Mouse (Mus musculus) layer of hippocampus, postnatal 36 days (tissue): ENCODE measurements around the gene Rxylt1. TPM values are rescaled to one million over a fixed set of nuclear protein-coding genes. Genes with fewer than 3 reads are reported as not detected.

Source experiments
- DNase-seq, 2 experiments: peaks; one replicate each; pipeline ENCODE4 v3.0.0; 2022
- total RNA-seq, 2 experiments: library from RNA; stranded (reverse); gene quantifications; 2 replicates each; pipeline ENCODE4 v1.2.3; 2021

Rxylt1 gene
- total RNA-seq, 2 experiments from 2014 or later, result 34.3 to 41.3 TPM

GRCm38 (mm10) chr10:122044926-122045325 is 52.2 kb downstream of the Rxylt1 start:
- no peak for DNase-seq

GRCm38 (mm10) chr10:122040372-122040771 is 56.8 kb downstream of the Rxylt1 start:
- no peak for DNase-seq

- DNase-seq, result no peak
These were observed 57.6 kb downstream of the Rxylt1 start for GRCm38 (mm10) chr10:122039566-122039965.

GRCm38 (mm10) chr10:122038554-122038953 is 58.6 kb downstream of the Rxylt1 start:
- no peak for DNase-seq

GRCm38 (mm10) chr10:122033271-122033670 is 63.9 kb downstream of the Rxylt1 start:
- no peak for DNase-seq

- no peak for DNase-seq
These were observed 66.8 kb downstream of the Rxylt1 start for GRCm38 (mm10) chr10:122030420-122030819.

GRCm38 (mm10) chr10:122029738-122030137 is 67.4 kb downstream of the Rxylt1 start:
- no peak for DNase-seq

Other genes with a start within 250 kb of the Rxylt1 start
- 10 to 100 TPM; 12.2 to 13.0 TPM for gene Srgap1, start 50.1 kb downstream of the Rxylt1 start, total RNA-seq